Mouse (Mus musculus) stomach, embryonic 16.5 days (tissue): Measurements from ENCODE around the gene Lgals2. TPM values are rescaled to one million over a fixed set of nuclear protein-coding genes. Genes with fewer than 3 reads are reported as not detected.

Experiments
- ATAC-seq: fragments of 200-750 bp; cut with Nextera tagmentation; 2 replicates; pipeline ENCODE4 v1.8.0; 2017; ENCODE audit warnings: moderate number of reproducible peaks, moderate TSS enrichment; ENCODE audit not compliant: insufficient read depth, low FRiP score
- H3K27ac ChIP-seq: fragments of 300-500 bp; sonication (generic); 2 replicates; pipeline ENCODE4 v1.5.1; 2014; ENCODE audit warnings: low read length
- H3K27me3 ChIP-seq: fragments of 300-500 bp; sonication (generic); 2 replicates; pipeline ENCODE4 v1.6.1; 2014; ENCODE audit warnings: low read length, control low read depth, mixed read lengths; ENCODE audit not compliant: control insufficient read depth, insufficient read depth
- H3K36me3 ChIP-seq: fragments of 300-500 bp; sonication (generic); 2 replicates; pipeline ENCODE4 v1.6.1; 2014; ENCODE audit warnings: low read length; ENCODE audit not compliant: control insufficient read depth, insufficient read depth
- H3K4me1 ChIP-seq: fragments of 300-500 bp; sonication (generic); 2 replicates; pipeline ENCODE4 v1.6.1; 2014; ENCODE audit warnings: low read length, control low read depth, mixed read lengths; ENCODE audit not compliant: control insufficient read depth, insufficient read depth
- H3K4me2 ChIP-seq: fragments of 300-500 bp; sonication (generic); 2 replicates; pipeline ENCODE4 v1.6.1; 2014; ENCODE audit warnings: low read depth, low read length, mixed read lengths
- H3K4me3 ChIP-seq: fragments of 300-500 bp; sonication (generic); replicated peaks from 2 replicates; pipeline ENCODE4 v1.5.1; 2014; ENCODE audit warnings: mild to moderate bottlenecking, low read length
- H3K9ac ChIP-seq: fragments of 300-500 bp; sonication (generic); 2 replicates; pipeline ENCODE4 v1.6.1; 2014; ENCODE audit warnings: low read length
- H3K9me3 ChIP-seq: fragments of 300-500 bp; sonication (generic); replicated peaks from 2 replicates; pipeline ENCODE4 v1.6.1; 2016; ENCODE audit warnings: low read length, control low read depth; ENCODE audit not compliant: control insufficient read depth
- WGBS: fragments of 180-500 bp; shearing (Covaris S2); extraction: QIAGEN DNeasy Blood & Tissue Kit; methylation state at CpG from one replicate; pipeline ENCODE4 v1.1.7; 2014; 5-methylcytosine and 5-hydroxymethylcytosine counted together
- microRNA-seq: library from miRNA; unstranded; fragments of <30 nt; microRNA quantifications from one replicate; pipeline ENCODE4, GENCODE M21; 2016
- polyA plus RNA-seq: library from polyadenylated mRNA; unstranded; fragments of >200 nt; fragmentation: Nextera tagmentation; extraction: Ambion mirVana; gene quantifications from 2 replicates; pipeline ENCODE4 v1.2.1, GENCODE M21; 2015

Lgals2 gene
- polyA plus RNA-seq, 1 experiment from 2014 or later, result 122 TPM

GRCm38 (mm10) chr15:78805351-78805750 is 50.0 kb downstream of the Lgals2 start:
- Histone ChIP-seq H3K4me2 (no peak overlapping the region), H3K9ac (no peak overlapping the region), H3K4me3 (no peak overlapping the region), H3K9me3 (no peaks in the 10 kb centered on the region), H3K36me3 (no peaks in the 10 kb centered on the region), H3K27me3 (no peaks in the 10 kb centered on the region), H3K4me1 (peaks cover 42% of the 10 kb centered on the region), H3K27ac (no peak overlapping the region)
- WGBS, result 63% methylated on average over 2 of the region's 2 CpGs
- ATAC-seq, result no peak

- 25% methylated on average over 6 of the region's 6 CpGs for WGBS
- 0 out of 2 replicates have a peak overlapping the region, but pooled peaks have one; percentile 91 for H3K4me2 ChIP-seq
Measured at GRCm38 (mm10) chr15:78804326-78804725, 51.0 kb downstream of the Lgals2 start.

GRCm38 (mm10) chr15:78803499-78803900 is 51.8 kb downstream of the Lgals2 start:
- H3K9me3 ChIP-seq, result no peaks in the 10 kb centered on the region
- H3K4me1 ChIP-seq, result peaks cover 35% of the 10 kb centered on the region
- peak overlapping the region; percentile 91 for H3K4me2 ChIP-seq
- peak; percentile 20; the same call in 1 of the 2 replicates for ATAC-seq
- H3K36me3 ChIP-seq, result no peaks in the 10 kb centered on the region
- peak overlapping the region; percentile 75 for H3K27ac ChIP-seq
- H3K9ac ChIP-seq, result peak overlapping the region; percentile 77
- no peaks in the 10 kb centered on the region for H3K27me3 ChIP-seq
- 19% methylated on average over 8 of the region's 8 CpGs for WGBS
- H3K4me3 ChIP-seq, result peak overlapping the region; percentile 65; the same call in 1 of the 2 replicates

More at GRCm38 (mm10) chr15:78804326-78804725, 51.0 kb downstream of the Lgals2 start:
- peak overlapping the region; percentile 75 for H3K27ac ChIP-seq
- no peaks in the 10 kb centered on the region for H3K9me3 ChIP-seq
- peaks cover 36% of the 10 kb centered on the region for H3K4me1 ChIP-seq
- peak; percentile 48; the same call in 1 of the 2 replicates for ATAC-seq
- no peak overlapping the region for H3K4me3 ChIP-seq
- H3K9ac ChIP-seq, result no peak overlapping the region
- no peaks in the 10 kb centered on the region for H3K27me3 ChIP-seq
- H3K36me3 ChIP-seq, result no peaks in the 10 kb centered on the region

- 1% methylated on average over 69 of the region's 70 CpGs for WGBS
- H3K4me1 ChIP-seq, result peaks cover 32% of the 10 kb centered on the region
- H3K27me3 ChIP-seq, result no peaks in the 10 kb centered on the region
Measured at GRCm38 (mm10) chr15:78802776-78803391, 52.4 kb downstream of the Lgals2 start, which contains the start of gene Card10. Gene Card10, minus strand, starts transcription at chr15:78803042.

DNA sequence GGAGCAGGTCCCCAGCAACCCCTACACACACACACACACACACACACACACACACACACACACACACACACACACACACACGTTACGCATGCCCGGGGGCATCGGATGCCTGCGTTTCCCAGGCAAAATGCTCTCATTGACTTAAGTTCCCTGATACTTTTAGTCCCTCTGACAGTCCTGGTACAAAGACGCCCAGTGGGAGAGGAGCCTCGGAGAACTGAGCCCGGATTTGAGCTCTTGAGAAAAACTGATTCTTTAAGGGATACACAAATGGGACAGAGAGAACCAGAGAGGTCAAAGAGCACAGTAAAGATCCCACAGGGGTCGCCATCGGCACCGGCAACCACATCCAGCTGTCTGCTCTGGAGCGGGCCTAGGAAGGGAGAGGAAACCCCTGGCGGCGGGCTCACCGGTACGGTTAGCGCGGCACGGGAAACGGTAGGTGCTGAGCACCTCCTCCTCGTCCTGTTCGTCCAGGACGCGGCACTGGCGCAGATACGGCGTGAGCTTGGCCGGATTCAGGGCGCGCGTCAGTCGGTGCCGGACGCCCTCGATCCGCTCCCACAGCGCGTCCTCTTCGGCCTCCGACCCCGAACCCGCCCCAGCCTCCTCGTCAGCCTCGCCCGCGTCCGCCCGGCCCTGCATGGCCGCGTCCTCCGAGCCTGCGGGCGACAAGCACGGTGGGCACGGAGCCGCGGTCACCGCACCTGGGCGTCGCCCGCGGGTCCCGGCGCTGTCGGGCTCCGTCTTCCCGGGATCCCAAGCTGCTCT is 53.2 kb downstream of the Lgals2 start:
- no peaks in the 10 kb centered on the region for H3K9me3 ChIP-seq
- no peaks in the 10 kb centered on the region for H3K36me3 ChIP-seq
- peak overlapping the region; percentile 77 for H3K9ac ChIP-seq
- H3K4me1 ChIP-seq, result peaks cover 31% of the 10 kb centered on the region
- H3K4me3 ChIP-seq, result peak overlapping the region; percentile 65
- peak overlapping the region; percentile 75 for H3K27ac ChIP-seq
- H3K4me2 ChIP-seq, result peak overlapping the region; percentile 91
- WGBS, result 3% methylated on average over 67 of the region's 67 CpGs
- ATAC-seq, result no peak
- no peaks in the 10 kb centered on the region for H3K27me3 ChIP-seq

More at GRCm38 (mm10) chr15:78802776-78803391, 52.4 kb downstream of the Lgals2 start, which contains the start of gene Card10:
- H3K4me3 ChIP-seq, result peak within 1 kb of the TSS; percentile 65
- ATAC-seq, result peak; percentile 71
- peak within 1 kb of the TSS; percentile 77 for H3K9ac ChIP-seq
- H3K36me3 ChIP-seq, result no peaks in the 10 kb centered on the region
- peak within 1 kb of the TSS; percentile 75 for H3K27ac ChIP-seq
- no peaks in the 10 kb centered on the region for H3K9me3 ChIP-seq
- peak within 1 kb of the TSS; percentile 91 for H3K4me2 ChIP-seq

DNA sequence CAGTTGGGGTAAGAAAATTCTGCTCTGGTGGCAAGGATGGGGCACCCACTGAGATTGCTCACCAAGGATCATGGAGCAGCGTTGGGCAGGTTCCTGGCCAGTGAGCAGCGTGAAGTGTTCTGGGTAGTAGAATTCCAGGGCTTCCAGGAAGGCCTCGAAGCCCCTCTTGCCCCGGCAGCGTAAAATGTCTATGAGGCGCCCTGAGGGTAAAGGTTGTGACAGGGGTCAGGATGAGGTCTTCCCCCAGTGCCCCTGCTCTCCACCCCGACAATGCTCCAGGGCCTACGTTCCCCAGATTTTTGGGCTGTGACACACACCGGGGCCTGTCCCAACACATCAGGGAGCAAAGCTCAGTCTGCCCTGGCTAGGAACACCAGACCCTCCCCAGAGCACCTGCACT is 53.8 kb downstream of the Lgals2 start:
- no peaks in the 10 kb centered on the region for H3K27me3 ChIP-seq
- H3K9ac ChIP-seq, result peak overlapping the region; percentile 50; the same call in 1 of the 2 replicates
- peak overlapping the region; percentile 91 for H3K4me2 ChIP-seq
- H3K9me3 ChIP-seq, result no peaks in the 10 kb centered on the region
- WGBS, result 74% methylated on average over 9 of the region's 9 CpGs
- H3K4me1 ChIP-seq, result peaks cover 35% of the 10 kb centered on the region
- no peak overlapping the region for H3K27ac ChIP-seq
- no peak for ATAC-seq
- H3K36me3 ChIP-seq, result no peaks in the 10 kb centered on the region
- H3K4me3 ChIP-seq, result peak overlapping the region; percentile 65

Small RNA genes lying within 50 kb of the gene (microRNA-seq; reads per million reads assigned to microRNA genes)
- not detected for gene Mir6955

Other genes with a start within 250 kb of the Lgals2 start
- gene Elfn2, start 136.8 kb downstream of the Lgals2 start, polyA plus RNA-seq, result 0.07 and 0.17 TPM in 2 replicates
- gene Mfng, start 82.1 kb downstream of the Lgals2 start, polyA plus RNA-seq, result 18.5 and 18.7 TPM in 2 replicates
- gene Card10, start 52.5 kb downstream of the Lgals2 start, polyA plus RNA-seq, result 4.0 and 4.4 TPM in 2 replicates
- 47.9 and 52.2 TPM in 2 replicates for gene Cdc42ep1, start 12.9 kb downstream of the Lgals2 start, polyA plus RNA-seq
- gene Gga1, start 21.7 kb upstream of the Lgals2 start, polyA plus RNA-seq, result 48.4 and 51.4 TPM in 2 replicates
- 0.32 and 0.46 TPM in 2 replicates for gene Gm49510, start 44.1 kb upstream of the Lgals2 start, polyA plus RNA-seq
- gene Sh3bp1, start 44.2 kb upstream of the Lgals2 start, polyA plus RNA-seq, result 42.1 and 44.5 TPM in 2 replicates
- gene Pdxp, start 58.4 kb upstream of the Lgals2 start, polyA plus RNA-seq, result 5.1 and 5.9 TPM in 2 replicates
- 1,528 and 1,531 TPM in 2 replicates for gene Lgals1, start 71.2 kb upstream of the Lgals2 start, polyA plus RNA-seq
- 45.6 and 46.9 TPM in 2 replicates for gene Nol12, start 79.4 kb upstream of the Lgals2 start, polyA plus RNA-seq
- 54.2 and 63.6 TPM in 2 replicates for gene Triobp, start 92.2 kb upstream of the Lgals2 start, polyA plus RNA-seq
- gene H1f0, start 172.9 kb upstream of the Lgals2 start, polyA plus RNA-seq, result 479 and 551 TPM in 2 replicates
- 0.26 and 0.43 TPM in 2 replicates for gene Galr3, start 186.4 kb upstream of the Lgals2 start, polyA plus RNA-seq
- gene Ankrd54, start 207.4 kb upstream of the Lgals2 start, polyA plus RNA-seq, result 35.7 and 35.8 TPM in 2 replicates
- gene Eif3l, start 219.7 kb upstream of the Lgals2 start, polyA plus RNA-seq, result 208 and 211 TPM in 2 replicates